Mouse (Mus musculus): ENCODE data around the gene Zfp687.
"Not testable (repeated sequence)": the region's sequence is repeated elsewhere in the genome, so short reads cannot be mapped to it uniquely, and the experiment has no call there.

Gene Zfp687

DNA sequence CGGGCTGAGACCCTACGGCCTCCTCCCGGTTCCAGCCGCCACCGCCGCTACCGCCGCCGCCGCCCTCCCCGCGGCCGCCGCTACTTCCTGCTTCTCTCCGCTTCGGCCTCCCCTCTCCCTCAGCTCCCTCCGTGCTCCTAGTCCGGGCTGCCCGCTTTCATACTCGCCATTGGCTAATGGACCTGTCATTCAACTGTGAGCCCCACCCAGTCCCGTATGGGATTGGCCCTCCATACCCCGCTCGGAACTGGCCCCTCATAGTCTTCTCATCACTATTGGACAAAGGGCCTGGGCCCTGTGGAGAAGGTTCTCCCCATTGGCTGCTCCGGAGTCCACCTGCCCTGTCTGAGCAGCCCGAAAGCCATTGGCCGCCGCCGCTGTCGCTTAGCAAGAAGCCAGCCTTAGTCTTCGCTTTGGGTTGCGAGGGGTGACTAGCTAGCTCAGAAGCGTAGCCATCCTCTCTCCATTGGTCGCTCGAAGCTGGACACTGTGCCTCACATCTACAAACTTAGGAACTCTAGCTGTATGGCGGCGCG is at the start of gene Zfp687:
Zfp687 (minus strand) TSS at position 112 of the 536 bp plus-strand sequence.
- peak; percentile 99 for DNase-seq (ENCODE audit: low spot score)

DNA sequence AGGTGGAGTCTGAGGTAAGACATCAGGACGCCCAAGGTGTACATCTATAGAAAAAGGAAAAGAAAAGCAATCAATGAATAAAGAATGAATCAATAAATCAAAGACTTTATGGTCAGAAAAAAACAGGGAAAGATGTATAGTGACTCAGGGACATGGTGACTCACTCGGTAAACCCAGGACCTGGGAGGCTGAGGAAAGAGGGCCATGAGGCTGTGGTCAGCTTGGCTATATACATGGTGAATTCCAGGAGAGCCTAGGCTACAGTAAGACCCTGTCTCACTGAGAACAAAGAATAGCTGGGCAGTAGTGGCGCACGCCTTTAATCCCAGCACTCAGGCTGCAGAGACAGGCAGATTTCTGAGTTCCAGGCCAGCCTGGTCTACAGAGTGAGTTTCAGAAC is 48.5 kb upstream of the Zfp687 start:
- no peak for DNase-seq (ENCODE audit: low spot score)

DNA sequence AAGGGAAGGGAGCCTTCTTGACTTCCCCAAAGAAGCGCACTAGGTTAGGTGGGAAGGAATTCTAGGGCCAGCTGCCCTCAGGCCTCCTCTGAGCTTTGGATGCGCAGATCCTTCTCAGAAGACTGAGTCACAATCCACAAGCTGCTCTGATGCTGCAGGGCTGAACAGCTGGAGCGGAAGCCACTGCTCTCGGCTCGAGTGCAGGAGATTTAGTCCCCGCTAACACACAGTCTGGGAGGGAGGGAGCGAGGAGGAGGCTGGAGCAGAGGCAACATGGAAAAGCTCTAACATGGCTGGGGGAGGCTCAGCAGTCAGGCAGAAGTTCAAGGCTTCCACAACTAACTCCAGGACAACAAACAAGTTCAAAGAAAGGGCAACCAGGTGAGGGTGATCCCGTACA is 42.8 kb upstream of the Zfp687 start:
- DNase-seq (ENCODE audit: low spot score) = no peak

DNA sequence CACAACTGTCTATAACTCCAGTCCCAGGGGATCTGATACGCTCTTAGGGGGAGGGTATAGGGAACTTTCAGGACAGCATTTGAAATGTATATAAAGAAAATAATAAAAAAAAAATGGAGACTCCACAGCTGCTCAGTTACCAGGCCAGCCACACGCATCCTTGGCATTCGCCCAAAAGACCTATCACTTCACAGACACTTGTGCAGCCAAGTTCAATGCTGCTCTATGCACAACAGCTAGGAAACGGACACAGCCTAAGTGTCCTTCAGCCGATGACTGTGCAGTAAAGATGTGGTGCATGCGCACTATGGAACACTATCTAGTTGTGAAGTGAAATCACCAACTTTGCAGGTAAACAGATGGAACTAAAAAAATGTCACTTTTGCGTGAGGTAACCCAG is 41.0 kb upstream of the Zfp687 start:
- DNase-seq (ENCODE audit: low spot score) = peak; percentile 38

DNA sequence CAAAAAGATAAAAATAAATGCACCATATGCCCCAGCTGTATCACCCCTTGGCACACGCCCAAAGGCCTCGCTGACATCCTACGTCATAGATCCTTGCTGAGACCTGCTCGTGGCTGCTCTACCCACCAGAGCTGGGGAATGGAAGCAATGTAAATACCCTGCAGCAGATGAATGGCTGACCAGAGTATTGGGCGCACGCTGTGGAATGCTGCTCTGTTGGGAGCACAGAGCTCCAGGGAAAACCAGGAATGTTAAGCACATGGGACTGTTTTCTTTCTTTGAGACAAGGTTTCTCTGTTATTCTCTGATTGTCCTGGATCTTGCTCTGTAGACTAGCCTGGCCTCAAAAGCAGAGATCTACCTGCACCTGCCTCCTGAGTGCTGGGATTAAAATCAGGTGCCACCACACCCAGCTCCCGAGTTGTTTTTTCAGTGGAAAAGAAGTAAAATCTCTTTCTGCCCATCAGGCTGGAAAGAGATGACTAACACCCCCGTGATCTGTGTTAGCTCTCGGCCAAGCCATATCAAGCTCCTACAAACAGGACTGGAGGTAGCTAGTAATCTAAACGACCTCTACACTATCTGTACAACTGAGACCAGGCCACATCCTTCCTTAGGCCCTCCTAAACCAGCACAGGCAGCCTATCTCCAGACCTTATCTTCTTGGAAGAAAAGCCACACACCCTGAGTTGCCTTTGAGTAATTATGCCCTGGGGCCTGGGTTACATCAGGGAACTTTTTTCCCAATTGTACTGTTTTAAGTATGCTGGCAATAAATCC is 39.4 kb upstream of the Zfp687 start:
- peak; percentile 36 for DNase-seq (ENCODE audit: low spot score)

DNA sequence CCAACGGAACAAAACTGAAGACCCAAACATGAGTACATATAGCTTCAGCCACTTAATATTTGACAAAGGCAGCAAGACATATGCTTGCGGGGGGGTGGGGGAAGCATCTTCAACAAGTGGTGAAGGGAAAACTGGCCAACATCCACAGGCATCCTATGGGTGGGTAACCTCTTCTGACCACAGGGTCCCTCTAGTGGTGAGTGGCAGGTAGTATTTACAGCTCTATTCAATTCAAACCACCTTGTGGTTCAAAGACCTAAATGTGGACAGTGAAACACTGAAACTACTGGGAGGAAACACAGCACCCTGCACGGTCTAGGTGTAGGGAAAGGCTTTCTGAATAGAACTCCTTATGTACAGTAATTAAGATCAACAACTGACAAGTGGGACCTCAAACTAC is 38.5 kb upstream of the Zfp687 start:
- DNase-seq (ENCODE audit: low spot score) = no peak

DNA sequence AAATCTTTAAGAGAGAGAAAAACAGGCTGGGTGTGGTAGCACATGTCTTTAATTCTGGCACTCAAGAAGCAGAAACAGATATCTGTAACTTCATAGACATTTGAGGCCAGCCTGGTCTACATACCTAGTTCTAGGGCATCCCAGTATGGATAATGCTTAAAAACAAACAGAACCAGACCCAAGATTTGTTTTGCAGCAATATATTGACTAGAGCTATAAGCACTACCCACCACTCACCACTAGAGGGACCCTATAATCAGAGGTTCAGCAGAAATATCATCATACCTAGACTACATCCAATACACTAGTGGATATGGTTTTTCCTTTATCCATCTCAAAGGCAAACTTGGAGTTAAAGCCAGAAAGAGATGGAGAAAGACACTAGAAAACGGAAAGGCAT is 37.7 kb upstream of the Zfp687 start:
- no peak for DNase-seq (ENCODE audit: low spot score)

DNA sequence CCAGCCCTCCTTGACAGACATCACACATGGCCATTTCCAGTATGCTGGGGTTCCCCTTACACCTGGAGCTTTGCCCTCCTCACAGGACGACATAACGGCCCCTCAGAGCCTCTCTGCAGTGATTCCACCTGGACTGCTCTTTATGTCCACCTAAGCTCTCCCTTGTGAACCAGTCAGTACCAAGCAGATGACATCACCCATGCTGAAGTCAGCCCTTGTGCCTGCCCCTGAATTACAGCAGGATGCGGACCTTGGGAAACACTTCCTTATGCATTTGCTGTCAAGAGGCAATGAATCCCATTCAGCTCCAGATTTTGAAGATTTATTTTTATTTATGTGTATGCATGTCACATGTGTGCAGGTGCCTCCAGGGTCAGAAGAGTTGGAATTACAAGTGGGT is 32.7 kb upstream of the Zfp687 start:
- no peak for DNase-seq (ENCODE audit: low spot score)

DNA sequence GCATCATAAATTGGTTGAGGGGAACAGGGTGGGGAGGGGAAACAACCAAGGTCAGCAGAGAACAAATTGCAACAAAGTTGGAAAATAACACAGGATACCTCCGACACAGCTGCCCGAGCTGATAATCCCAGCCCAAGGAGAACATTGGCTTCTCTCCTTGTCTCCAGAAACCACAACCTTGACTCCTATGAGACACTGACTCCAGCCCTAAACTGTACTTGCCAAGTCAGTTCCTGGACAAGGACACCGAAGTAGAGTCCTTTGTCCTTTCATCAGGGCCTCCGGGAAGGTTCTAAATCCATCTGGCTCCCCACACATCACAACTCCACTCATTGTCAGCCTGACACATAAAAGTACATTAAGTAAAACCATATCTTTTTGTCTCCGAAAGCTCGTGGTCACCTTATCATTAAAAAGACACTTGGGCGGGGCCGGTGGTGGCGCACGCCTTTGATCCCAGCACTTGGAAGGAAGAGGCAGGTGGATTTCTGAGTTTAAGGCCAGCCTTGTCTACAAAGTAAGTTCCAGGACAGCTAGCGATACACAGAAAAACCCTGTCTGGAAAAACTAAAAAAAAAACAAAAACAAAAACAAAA is 31.3 kb upstream of the Zfp687 start:
- DNase-seq (ENCODE audit: low spot score) = no peak

DNA sequence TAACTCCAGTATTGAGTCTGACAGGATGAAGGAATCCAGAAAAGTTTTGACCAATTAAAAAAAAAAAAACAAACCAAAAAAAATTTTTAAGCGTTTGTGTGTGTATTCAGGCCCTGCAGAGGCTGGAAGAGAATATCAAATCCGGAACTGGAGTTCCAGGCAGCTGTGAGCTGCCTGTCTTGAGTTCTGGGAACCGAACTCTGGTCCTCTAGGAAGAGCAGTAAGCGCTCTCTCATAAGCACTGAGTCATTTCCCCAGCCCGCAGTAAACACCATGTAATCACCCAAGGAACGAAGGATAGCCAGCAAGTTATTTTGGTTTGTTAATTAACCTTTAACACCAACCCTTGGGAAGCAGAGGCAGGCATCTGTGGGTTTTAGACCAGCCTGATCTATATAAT is 28.0 kb upstream of the Zfp687 start:
- no peak for DNase-seq (ENCODE audit: low spot score)

DNA sequence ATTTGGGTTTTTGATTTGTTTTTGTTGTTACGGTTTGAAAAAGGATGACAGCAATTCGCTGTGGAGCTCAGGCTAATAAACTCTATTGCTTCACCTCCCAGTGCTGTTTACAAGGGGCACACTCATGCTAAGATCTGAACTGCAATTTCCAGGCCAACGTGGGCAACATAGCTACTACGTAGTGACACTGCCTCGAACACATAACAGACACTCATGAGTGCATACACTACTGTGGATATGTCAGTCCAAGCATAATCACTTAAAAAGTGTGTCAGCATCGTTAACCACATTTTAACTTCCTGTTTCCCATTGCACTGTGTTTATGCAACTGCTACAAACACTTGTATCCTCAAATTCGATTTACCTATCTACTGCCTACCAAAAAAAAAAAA is 27.6 kb upstream of the Zfp687 start:
- DNase-seq (ENCODE audit: low spot score) = no peak

DNA sequence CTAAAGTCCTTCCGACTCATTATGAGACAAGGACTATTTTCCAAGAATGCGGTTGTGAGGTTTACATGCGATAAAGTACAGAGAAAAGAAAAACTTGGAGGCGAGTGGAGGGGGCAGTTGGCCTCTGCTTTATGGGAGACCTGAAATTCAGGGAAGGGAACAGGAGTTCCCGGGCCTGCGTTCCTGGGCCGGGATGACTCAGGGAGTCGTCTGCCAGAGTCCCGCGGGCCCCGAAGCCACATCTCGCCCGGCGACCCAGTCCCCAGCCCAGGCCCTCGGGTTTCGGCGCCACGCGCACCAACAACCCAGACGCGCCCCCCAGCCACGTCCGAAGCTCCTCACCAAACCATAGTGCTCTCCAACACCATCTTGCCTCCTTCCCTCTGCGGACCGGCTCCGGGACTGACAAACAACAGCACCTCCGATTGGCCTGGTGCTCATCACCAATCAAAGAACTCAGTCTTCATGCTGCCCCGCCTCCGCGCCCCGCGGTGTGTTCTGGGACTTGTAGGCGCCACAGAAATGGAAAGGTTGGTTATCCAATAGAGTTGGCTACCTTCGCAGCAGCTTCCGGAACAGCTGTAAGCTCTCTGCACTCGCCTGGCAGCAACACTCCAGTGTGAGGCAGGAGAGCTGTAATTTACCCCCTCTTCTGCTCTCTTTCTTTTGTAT is 27.1 kb upstream of the Zfp687 start, which contains the start of gene Psmd4:
Psmd4 (minus strand) TSS at position 449 of the 672 bp plus-strand sequence.
- peak; percentile 99 for DNase-seq (ENCODE audit: low spot score)

DNA sequence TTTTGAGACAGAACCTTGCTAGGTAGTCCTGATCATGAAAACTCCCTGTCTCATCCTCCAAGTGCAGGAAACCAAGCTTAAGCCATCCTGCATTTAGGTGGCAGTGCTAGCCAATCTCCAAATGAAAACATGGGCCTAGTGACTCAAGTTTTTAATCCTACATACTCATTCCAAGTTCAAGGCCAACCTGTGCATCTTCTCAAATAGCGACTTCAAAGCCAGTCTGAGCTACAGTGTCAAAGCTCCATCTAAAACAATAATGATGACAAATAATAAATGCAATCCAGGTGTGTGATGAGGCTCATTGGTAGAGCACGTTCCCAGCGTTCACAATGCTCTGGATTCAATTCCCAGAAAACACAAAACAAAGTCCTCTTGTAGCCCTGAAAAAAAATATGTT is 26.4 kb upstream of the Zfp687 start:
- DNase-seq (ENCODE audit: low spot score) = no peak

DNA sequence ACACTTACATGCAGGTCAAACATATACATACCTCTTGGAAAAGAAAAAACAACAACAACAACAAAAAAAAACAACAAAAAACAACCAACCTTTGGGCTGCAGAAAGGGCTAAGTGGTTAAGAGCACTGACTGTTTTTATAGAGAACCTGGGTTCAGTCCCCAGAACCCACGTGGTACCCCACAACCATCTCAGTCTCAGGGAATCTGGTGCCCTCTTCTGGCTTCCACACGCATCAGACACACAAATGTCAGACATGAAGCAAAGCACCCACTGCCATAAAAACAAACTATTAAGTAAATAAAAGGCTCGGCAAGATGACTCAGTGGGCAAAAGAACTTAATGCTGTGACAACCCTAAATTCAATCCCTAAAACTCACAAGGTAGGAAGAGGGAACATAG is 14.7 kb upstream of the Zfp687 start:
- DNase-seq (ENCODE audit: low spot score) = no peak

DNA sequence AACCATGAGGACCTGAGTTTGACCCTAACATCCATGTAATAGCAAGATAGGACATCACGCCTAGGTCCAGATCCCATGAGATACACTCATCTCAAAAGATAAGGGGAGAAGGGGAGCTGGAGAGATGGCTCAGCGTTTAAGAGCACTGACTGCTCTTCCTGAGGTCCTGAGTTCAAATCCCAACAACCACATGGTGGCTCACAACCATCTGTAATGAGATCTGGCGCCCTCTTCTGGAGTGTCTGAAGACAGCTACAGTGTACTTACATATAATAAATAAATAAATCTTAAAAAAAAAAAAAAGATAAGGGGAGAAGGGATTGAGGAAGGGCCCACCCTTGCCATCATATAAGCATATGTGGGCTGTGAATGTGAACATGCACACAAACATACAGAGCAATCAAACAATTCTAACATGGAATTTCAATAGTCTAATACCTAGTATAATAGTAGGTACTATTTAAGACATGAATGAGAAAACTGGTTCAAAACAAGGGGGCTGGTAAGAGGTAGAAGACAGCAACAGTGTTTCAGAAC is 14.1 kb upstream of the Zfp687 start:
- not testable (repeated sequence) for DNase-seq (ENCODE audit: low spot score)

DNA sequence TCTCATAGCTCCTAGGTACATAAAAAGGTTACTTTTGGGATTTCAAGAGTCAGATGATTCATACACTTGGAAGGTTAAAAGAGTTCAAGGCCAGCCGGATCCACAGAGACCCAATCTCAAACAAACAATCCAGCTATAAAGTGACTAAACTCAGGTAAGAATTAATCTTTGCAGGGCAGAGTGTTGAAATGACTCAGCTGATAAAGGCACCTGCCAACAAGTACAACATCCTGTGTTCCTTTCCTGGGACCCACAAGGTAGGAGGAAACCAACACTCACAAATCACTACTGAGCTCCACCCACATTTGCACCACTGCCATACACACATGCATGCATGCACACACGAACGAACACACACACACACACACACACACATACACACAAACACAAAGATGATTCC is 13.4 kb upstream of the Zfp687 start:
- DNase-seq (ENCODE audit: low spot score) = no peak

DNA sequence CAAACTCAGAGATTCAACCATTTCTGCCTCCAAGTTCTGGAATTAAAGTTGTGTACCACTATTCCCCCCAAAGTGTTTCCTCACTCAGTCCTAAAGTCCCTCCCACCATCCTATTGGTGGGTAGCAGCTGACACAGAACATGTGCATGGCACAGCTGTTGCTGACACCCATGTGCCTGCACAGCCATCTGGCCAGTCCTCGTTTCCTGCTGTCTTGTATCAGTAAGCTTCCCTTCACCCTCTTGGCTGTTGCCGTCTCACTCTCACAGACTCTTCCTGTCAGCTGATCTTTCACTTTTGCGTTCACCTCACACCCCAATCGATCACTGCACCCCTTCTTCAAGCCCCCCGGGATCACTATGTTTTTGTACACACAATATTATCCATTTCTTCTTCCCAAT is 12.5 kb upstream of the Zfp687 start:
- no peak for DNase-seq (ENCODE audit: low spot score)

DNA sequence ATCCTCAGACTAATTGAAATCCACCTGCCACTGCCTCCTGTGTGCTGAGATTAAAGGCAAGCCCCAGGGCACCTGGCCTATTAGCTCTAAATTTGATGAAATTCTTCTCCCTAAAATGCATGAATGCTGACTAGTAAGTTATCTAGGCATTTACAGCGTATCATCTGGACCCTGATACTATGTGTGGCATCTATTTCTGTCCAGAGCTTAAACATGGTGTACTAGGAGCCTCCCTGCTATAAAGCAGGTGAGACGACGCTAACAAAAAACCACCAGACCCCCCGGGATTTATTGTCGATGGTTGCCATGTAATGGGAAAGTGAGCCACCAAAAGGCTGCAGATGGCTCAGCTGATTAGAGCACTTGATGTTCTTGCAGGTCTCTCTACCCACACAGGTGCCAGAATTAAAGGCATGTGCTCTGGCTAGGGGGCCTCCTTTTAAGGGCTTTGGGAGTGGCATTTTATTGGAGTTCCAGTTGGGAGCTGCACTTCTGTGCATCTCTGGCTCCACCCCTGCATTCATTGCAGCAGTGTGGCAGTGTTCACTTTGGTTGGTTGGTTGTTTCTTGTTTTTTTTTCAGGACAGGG is 11.9 kb upstream of the Zfp687 start:
- DNase-seq (ENCODE audit: low spot score) = no peak

DNA sequence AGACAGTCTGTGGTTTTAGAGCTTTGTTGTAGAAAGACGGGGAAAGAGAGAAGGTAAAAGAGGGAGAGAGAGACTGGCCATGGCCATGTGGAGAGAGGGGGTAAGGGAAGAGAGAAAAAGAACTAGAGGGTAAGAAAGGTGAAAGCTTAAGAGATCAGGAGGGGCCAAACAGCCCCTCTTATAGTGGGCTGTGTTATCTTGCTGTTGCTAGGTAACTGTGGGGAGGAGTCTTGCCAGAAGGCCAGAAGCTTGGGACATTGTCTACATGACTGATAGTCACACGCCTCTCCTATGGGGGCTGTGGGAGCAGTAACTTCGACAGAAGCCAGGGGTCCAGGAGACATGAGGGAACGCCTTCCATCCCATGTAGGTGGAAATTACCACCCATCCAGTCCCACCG is 10.0 kb upstream of the Zfp687 start:
- no peak for DNase-seq (ENCODE audit: low spot score)

DNA sequence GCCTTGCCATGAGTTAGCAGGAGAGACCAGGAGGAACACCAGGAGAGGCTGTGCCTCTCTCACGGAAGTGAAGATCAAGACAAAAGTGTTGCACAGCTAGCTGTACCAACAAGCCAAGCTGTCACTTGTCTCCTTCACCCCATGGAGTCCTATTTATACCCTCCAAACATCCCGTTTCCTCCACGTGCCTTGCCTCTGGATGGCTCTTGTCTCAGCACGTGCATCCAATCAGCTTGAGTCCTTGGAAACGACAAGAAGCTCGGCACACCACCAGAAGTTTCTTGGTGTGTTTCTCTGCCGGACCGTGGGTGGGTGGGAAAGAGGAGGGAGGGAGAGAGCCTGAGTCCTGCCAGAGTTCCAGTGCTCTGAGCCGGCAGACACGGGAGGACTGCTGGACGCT is 9.3 kb upstream of the Zfp687 start:
- no peak for DNase-seq (ENCODE audit: low spot score)

DNA sequence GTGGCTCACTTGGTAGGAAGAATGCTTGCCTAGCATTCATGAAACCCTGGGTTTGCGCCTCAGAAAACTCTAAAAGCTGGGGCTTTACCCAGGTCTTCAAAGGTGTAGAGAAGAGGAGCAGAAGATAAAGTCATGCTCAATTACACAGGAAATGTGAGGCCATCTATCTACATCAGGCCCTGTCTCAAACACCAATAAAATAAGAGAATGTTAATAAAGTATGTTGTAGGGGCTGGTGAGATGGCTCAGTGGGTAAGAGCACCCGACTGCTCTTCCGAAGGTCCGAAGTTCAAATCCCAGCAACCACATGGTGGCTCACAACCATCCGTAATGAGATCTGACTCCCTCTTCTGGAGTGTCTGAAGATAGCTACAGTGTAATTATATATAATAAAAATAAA is 5.7 kb upstream of the Zfp687 start:
- not testable (repeated sequence) for DNase-seq (ENCODE audit: low spot score)

DNA sequence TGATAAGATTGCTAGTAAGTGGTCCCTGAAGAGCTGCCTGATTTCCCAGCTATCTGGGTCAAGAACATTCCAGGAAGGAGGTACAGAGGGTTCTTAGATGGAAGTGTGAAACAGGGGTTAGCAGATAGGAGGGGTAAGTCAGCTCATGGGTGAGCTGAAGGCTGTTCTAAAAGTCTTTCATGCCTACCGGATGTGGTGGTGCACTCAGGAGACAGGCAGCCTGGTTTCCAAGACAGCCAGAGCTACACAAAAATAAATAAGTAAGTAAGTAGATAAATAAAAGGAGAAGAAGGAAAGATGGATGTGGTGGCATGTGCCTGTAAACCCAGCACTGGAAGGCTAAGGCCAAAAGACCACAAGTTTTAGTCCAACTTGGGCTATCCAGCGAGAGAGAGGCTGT is 3.5 kb upstream of the Zfp687 start:
- DNase-seq (ENCODE audit: low spot score) = no peak

All from spleen, adult 12 weeks (tissue).